In genomic region chr1:172277172-172277571, GRCm38 (mm10) we compare ENCODE assay signal across 16 mouse cellular contexts. TPM values are rescaled to one million over a fixed set of nuclear protein-coding genes. Genes with fewer than 3 reads are reported as not detected.
DNase-seq lines count a peak whose midpoint lies in the region; ATAC-seq and TF ChIP-seq lines count a peak whose summit lies in the region.
"Had no signal": no experiment of that assay in that cellular context is flagged by ENCODE, and none has a peak within 500 bp of the region (broad histone marks: within the 10 kb centered on the region; RNA-seq: fewer than 3 reads in every experiment).

No protein-coding gene starts in this region.

- peaks cover 13% of the 10 kb centered on the region for H3K4me1 ChIP-seq in bone marrow macrophage, adult 2 months (ENCODE audit: control insufficient read depth, insufficient read depth, low read length)
- H3K4me1 ChIP-seq in hindbrain, postnatal 0 days (ENCODE audit: insufficient read depth, low read length), result no peaks in the 10 kb centered on the region; the same call in 1 of the 2 replicates
- peaks cover 2% of the 10 kb centered on the region; the same call in 1 of the 2 replicates for H3K4me1 ChIP-seq in kidney, embryonic 16.5 days (ENCODE audit: insufficient read depth, low read length)
- H3K4me1 ChIP-seq: embryonic facial prominence, embryonic 13.5 days; limb, embryonic 12.5 days; stomach, embryonic 15.5 days had no signal

- peak; percentile 20 for DNase-seq in gastrocnemius, adult 2 months
- DNase-seq in gastrocnemius, postnatal 36 days, result no peak
- peak; percentile 74 for DNase-seq in 416B (ENCODE audit: low read depth)
- peak; percentile 53 for DNase-seq in naive thymus-derived CD4-positive, alpha-beta T cell, adult 2 months (ENCODE audit: low read depth)
- DNase-seq in hindbrain, postnatal 0 days (ENCODE audit: low spot score), result no peak
- DNase-seq in cerebellum, postnatal 10 days, result no peak
- DNase-seq: cerebellum, adult 8-10 months had no signal

- no peak for TF ChIP-seq POLR2A in bone marrow macrophage, adult 2 months (IDR thresholded peaks at IDR 0.05; ENCODE audit: borderline replicate concordance, low read depth, low read length)

- H3K9ac ChIP-seq in hindbrain, postnatal 0 days (replicated peaks; ENCODE audit: low read length), result no peak overlapping the region
- no peak overlapping the region for H3K9ac ChIP-seq in kidney, embryonic 16.5 days (replicated peaks; ENCODE audit: low read length)
- H3K9ac ChIP-seq: embryonic facial prominence, embryonic 13.5 days; heart, embryonic 12.5 days; limb, embryonic 12.5 days; stomach, embryonic 15.5 days had no signal

- 75% methylated on average over 3 of the region's 3 CpGs for WGBS in hindbrain, postnatal 0 days
- WGBS in kidney, embryonic 16.5 days, result 76% methylated on average over 3 of the region's 3 CpGs

- H3K36me3 ChIP-seq in hindbrain, postnatal 0 days (ENCODE audit: insufficient read depth, low read length), result no peaks in the 10 kb centered on the region; the same call in 1 of the 2 replicates
- H3K36me3 ChIP-seq in kidney, embryonic 16.5 days (ENCODE audit: insufficient read depth, low read length), result no peaks in the 10 kb centered on the region
- H3K36me3 ChIP-seq: embryonic facial prominence, embryonic 13.5 days; limb, embryonic 12.5 days; stomach, embryonic 15.5 days had no signal

- no peaks in the 10 kb centered on the region for H3K27me3 ChIP-seq in hindbrain, postnatal 0 days (ENCODE audit: insufficient read depth, low read length)
- H3K27me3 ChIP-seq in kidney, embryonic 16.5 days (ENCODE audit: insufficient read depth, low read length), result no peaks in the 10 kb centered on the region
- H3K27me3 ChIP-seq: embryonic facial prominence, embryonic 13.5 days; heart, embryonic 12.5 days; limb, embryonic 12.5 days; stomach, embryonic 15.5 days had no signal

- TF ChIP-seq CTCF in gastrocnemius, adult 2 months (IDR thresholded peaks at IDR 0.05), result no peak
- no peak for TF ChIP-seq CTCF in bone marrow macrophage, adult 2 months (IDR thresholded peaks at IDR 0.05; ENCODE audit: low read depth, low read length)
- TF ChIP-seq CTCF in hindbrain, postnatal 0 days (IDR thresholded peaks at IDR 0.05; ENCODE audit: low read depth), result no peak

- intact Hi-C loops in gastrocnemius, adult 2 months (cut with DNase I), result no loop called here
- intact Hi-C loops in gastrocnemius, postnatal 36 days (cut with DNase I), result no loop called here

- no peak overlapping the region for H3K4me2 ChIP-seq in hindbrain, postnatal 0 days (ENCODE audit: low read depth, low read length)
- no peak overlapping the region for H3K4me2 ChIP-seq in kidney, embryonic 16.5 days (replicated peaks; ENCODE audit: low read depth, low read length)
- H3K4me2 ChIP-seq: embryonic facial prominence, embryonic 13.5 days; heart, embryonic 12.5 days; limb, embryonic 12.5 days; stomach, embryonic 15.5 days had no signal

- H3K27ac ChIP-seq in gastrocnemius, adult 2 months, result peak overlapping the region; percentile 49
- peak overlapping the region; percentile 50 for H3K27ac ChIP-seq in bone marrow macrophage, adult 2 months (ENCODE audit: insufficient read depth, low read depth, low read length)
- H3K27ac ChIP-seq in hindbrain, postnatal 0 days, result no peak overlapping the region
- no peak overlapping the region for H3K27ac ChIP-seq in kidney, embryonic 16.5 days (ENCODE audit: low read length)
- H3K27ac ChIP-seq: embryonic facial prominence, embryonic 13.5 days; limb, embryonic 12.5 days; stomach, embryonic 15.5 days had no signal

- H3K4me3 ChIP-seq in gastrocnemius, adult 2 months, result no peak overlapping the region
- no peak overlapping the region for H3K4me3 ChIP-seq in bone marrow macrophage, adult 2 months (ENCODE audit: insufficient read depth, low read length)
- no peak overlapping the region for H3K4me3 ChIP-seq in hindbrain, postnatal 0 days (ENCODE audit: low read length)
- no peak overlapping the region for H3K4me3 ChIP-seq in kidney, embryonic 16.5 days (ENCODE audit: low read length)
- H3K4me3 ChIP-seq: embryonic facial prominence, embryonic 13.5 days; heart, embryonic 12.5 days; limb, embryonic 12.5 days; myocyte; stomach, embryonic 15.5 days had no signal

- H3K9me3 ChIP-seq in hindbrain, postnatal 0 days (ENCODE audit: low read length), result no peaks in the 10 kb centered on the region
- no peaks in the 10 kb centered on the region for H3K9me3 ChIP-seq in kidney, embryonic 16.5 days (ENCODE audit: low read length)
- H3K9me3 ChIP-seq: embryonic facial prominence, embryonic 13.5 days; heart, embryonic 12.5 days; limb, embryonic 12.5 days; stomach, embryonic 15.5 days had no signal

- ATAC-seq in hindbrain, postnatal 0 days, result no peak
- ATAC-seq in kidney, embryonic 16.5 days (ENCODE audit: low FRiP score, low TSS enrichment), result no peak
- ATAC-seq: forebrain, embryonic 16.5 days; intestine, embryonic 16.5 days had no signal

RNA-seq across cellular contexts. Expression of gene Igsf8, which starts 15.7 kb away (rescaled TPM):
- total RNA-seq in gastrocnemius, adult 2 months (2021), result 1 to 10 TPM; 7.4 to 8.3 TPM
- 1 to 10 TPM; 8.4 to 9.8 TPM for total RNA-seq in gastrocnemius, postnatal 36 days (2021)
- 90.3 and 110 TPM in 2 replicates for polyA plus RNA-seq in bone marrow macrophage, adult 2 months (2012; ENCODE audit: insufficient read depth, insufficient read length, missing spikeins)
- 136 and 150 TPM in 2 replicates for total RNA-seq in hindbrain, postnatal 0 days (2014; rRNA removed)
- polyA plus RNA-seq in hindbrain, postnatal 0 days (2015; fragmentation: Nextera tagmentation; extraction: Ambion mirVana), result 90.2 and 90.8 TPM in 2 replicates
- polyA plus RNA-seq in kidney, embryonic 16.5 days (2015; fragmentation: Nextera tagmentation; extraction: Ambion mirVana), result 60.2 and 69.7 TPM in 2 replicates

RNA-seq across cellular contexts. Expression of gene Atp1a4, which starts 19.0 kb away (rescaled TPM):
- total RNA-seq in gastrocnemius, adult 2 months (2021), result under 1 TPM; 0.20 to 0.43 TPM
- total RNA-seq in gastrocnemius, postnatal 36 days (2021), result under 1 TPM; 0.51 to 0.72 TPM
- not detected in 2 replicates for polyA plus RNA-seq in bone marrow macrophage, adult 2 months (2012; ENCODE audit: insufficient read depth, insufficient read length, missing spikeins)
- total RNA-seq in hindbrain, postnatal 0 days (2014; rRNA removed), result 0.10 TPM in 1 of 2 replicates, not detected in the other
- 0.05 TPM in 1 of 2 replicates, not detected in the other for polyA plus RNA-seq in hindbrain, postnatal 0 days (2015; fragmentation: Nextera tagmentation; extraction: Ambion mirVana)
- polyA plus RNA-seq in kidney, embryonic 16.5 days (2015; fragmentation: Nextera tagmentation; extraction: Ambion mirVana), result 0.05 TPM in 1 of 2 replicates, not detected in the other
- polyA plus RNA-seq: embryonic facial prominence, embryonic 13.5 days; forebrain, embryonic 16.5 days; intestine, embryonic 16.5 days; limb, embryonic 12.5 days; stomach, embryonic 15.5 days had no signal

RNA-seq across cellular contexts. Expression of gene Atp1a2, which starts 20.7 kb away (rescaled TPM):
- total RNA-seq in gastrocnemius, adult 2 months (2021), result 1,000 to 10,000 TPM in 1 of 2 experiments, 100 to 1,000 TPM in 1; 838 to 1,060 TPM
- 1,000 to 10,000 TPM in 1 of 2 experiments, 100 to 1,000 TPM in 1; 930 to 1,020 TPM for total RNA-seq in gastrocnemius, postnatal 36 days (2021)
- 0.15 and 0.36 TPM in 2 replicates for polyA plus RNA-seq in bone marrow macrophage, adult 2 months (2012; ENCODE audit: insufficient read depth, insufficient read length, missing spikeins)
- 546 and 572 TPM in 2 replicates for total RNA-seq in hindbrain, postnatal 0 days (2014; rRNA removed)
- 119 and 123 TPM in 2 replicates for polyA plus RNA-seq in hindbrain, postnatal 0 days (2015; fragmentation: Nextera tagmentation; extraction: Ambion mirVana)
- 1.7 and 2.4 TPM in 2 replicates for polyA plus RNA-seq in kidney, embryonic 16.5 days (2015; fragmentation: Nextera tagmentation; extraction: Ambion mirVana)

RNA-seq across cellular contexts. Expression of gene Kcnj9, which starts 51.9 kb away (rescaled TPM):
- total RNA-seq in gastrocnemius, adult 2 months (2021), result not detected
- total RNA-seq in gastrocnemius, postnatal 36 days (2021), result not detected
- 1.8 and 2.2 TPM in 2 replicates for polyA plus RNA-seq in bone marrow macrophage, adult 2 months (2012; ENCODE audit: insufficient read depth, insufficient read length, missing spikeins)
- 8.0 and 9.8 TPM in 2 replicates for total RNA-seq in hindbrain, postnatal 0 days (2014; rRNA removed)
- polyA plus RNA-seq in hindbrain, postnatal 0 days (2015; fragmentation: Nextera tagmentation; extraction: Ambion mirVana), result 3.6 and 4.2 TPM in 2 replicates
- polyA plus RNA-seq in kidney, embryonic 16.5 days (2015; fragmentation: Nextera tagmentation; extraction: Ambion mirVana), result not detected in 2 replicates
- polyA plus RNA-seq: embryonic facial prominence, embryonic 13.5 days; heart, embryonic 12.5 days; intestine, embryonic 16.5 days; limb, embryonic 12.5 days had no signal

RNA-seq across cellular contexts. Expression of gene Casq1, which starts 57.5 kb away (rescaled TPM):
- 1,000 to 10,000 TPM; 2,819 to 3,581 TPM for total RNA-seq in gastrocnemius, adult 2 months (2021)
- 1,000 to 10,000 TPM; 4,749 to 5,131 TPM for total RNA-seq in gastrocnemius, postnatal 36 days (2021)
- not detected in 2 replicates for polyA plus RNA-seq in bone marrow macrophage, adult 2 months (2012; ENCODE audit: insufficient read depth, insufficient read length, missing spikeins)
- 0.78 and 2.4 TPM in 2 replicates for total RNA-seq in hindbrain, postnatal 0 days (2014; rRNA removed)
- polyA plus RNA-seq in hindbrain, postnatal 0 days (2015; fragmentation: Nextera tagmentation; extraction: Ambion mirVana), result 1.7 and 2.0 TPM in 2 replicates
- 5.2 and 5.6 TPM in 2 replicates for polyA plus RNA-seq in kidney, embryonic 16.5 days (2015; fragmentation: Nextera tagmentation; extraction: Ambion mirVana)

Comparison
In these comparisons a context has a peak if more than half of its experiments do, and no peak if none do; other contexts are left out.
1. DNase-seq: peak in gastrocnemius, adult 2 months (single experiment), 416B (single experiment) and naive thymus-derived CD4-positive, alpha-beta T cell, adult 2 months (single experiment); none in gastrocnemius, postnatal 36 days (0 of 2), hindbrain, postnatal 0 days (single experiment) and cerebellum, postnatal 10 days (0 of 2).
2. H3K27ac ChIP-seq: peak in gastrocnemius, adult 2 months (single experiment) and bone marrow macrophage, adult 2 months (single experiment); none in hindbrain, postnatal 0 days (single experiment) and kidney, embryonic 16.5 days (single experiment).
3. RNA of gene Igsf8, which starts 15.7 kb away (total RNA-seq): 136 to 150 TPM in hindbrain, postnatal 0 days; 8.4 to 9.8 TPM in gastrocnemius, postnatal 36 days and 7.4 to 8.3 TPM in gastrocnemius, adult 2 months; every median in the first group is over 10 times any median in the second.